Comparison of ENCODE assay signal across 15 mouse cellular contexts in the genomic region with DNA sequence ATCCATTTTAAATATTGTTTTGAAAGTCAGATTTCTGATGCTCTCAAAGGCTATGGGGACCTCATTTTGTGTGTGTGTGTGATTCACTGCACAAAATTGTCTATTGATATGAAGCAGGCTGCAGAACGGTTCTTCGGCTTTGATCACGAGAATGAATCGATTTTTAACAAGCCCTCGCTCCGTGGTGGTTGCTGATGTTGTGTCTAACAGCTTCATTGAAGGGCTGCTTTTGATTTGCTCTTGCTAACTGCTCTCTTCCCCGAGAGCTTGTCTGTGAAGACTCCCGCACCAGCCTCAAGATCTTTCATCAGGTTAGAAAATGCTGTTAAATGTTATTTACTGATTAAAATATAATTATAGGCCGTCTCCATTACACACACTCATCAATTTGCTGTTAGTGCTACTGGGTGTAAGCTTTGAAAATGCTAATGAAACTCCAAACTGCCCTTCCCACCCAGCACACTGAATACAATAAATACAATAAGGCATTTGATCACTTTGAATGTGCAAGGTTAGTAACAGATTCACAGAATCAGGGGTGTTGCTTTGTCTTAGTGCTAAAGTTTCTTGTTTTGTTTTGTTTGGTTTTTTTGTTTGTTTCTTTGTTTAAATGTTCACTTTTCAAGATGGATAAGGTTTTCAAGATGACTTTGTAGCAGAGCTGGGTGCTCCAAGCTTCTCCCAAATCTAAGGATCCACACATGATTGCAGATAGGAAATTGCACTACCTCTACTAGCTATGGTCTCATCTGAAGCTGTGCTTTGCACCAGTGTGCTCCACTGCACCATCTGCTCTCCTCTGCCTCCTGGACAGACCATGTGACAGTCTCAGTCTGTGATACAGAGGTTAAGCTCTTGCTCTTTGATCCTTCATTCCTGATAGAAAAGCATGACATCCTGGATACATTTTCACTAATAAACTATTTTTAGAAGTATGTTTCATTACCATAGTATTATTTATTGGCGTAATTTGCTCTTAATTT.
A peak's percentile ranks its signal among the peaks of the same experiment; 100 is the strongest.
DNase-seq lines count a peak whose midpoint lies in the region; ATAC-seq lines count a peak whose summit lies in the region.
"Had no signal": no experiment of that assay in that cellular context is flagged by ENCODE, and none has a peak within 500 bp of the region (broad histone marks: within the 10 kb centered on the region; RNA-seq: fewer than 3 reads in every experiment).

No protein-coding gene starts in this region.

- H3K27me3 ChIP-seq in forebrain, embryonic 12.5 days, result no peaks in the 10 kb centered on the region
- H3K27me3 ChIP-seq in hindbrain, embryonic 13.5 days, result no peaks in the 10 kb centered on the region
- H3K27me3 ChIP-seq in midbrain, embryonic 15.5 days (replicated peaks), result no peaks in the 10 kb centered on the region
- H3K27me3 ChIP-seq: liver, embryonic 13.5 days had no signal

- peak; percentile 8 for DNase-seq in ZHBTc4 (ENCODE audit: low read depth, low spot score)
- no peak for DNase-seq in kidney, postnatal 14 days
- no peak for DNase-seq in liver
- DNase-seq in spleen, postnatal 10 days (ENCODE audit: low spot score in 2 of 2), result no peak
- DNase-seq in kidney, postnatal 25 days, result no peak
- DNase-seq: adrenal gland, postnatal 25 days; gastrocnemius, adult 2 months; heart, postnatal 10 days; liver, embryonic 13.5 days; lung, postnatal 10 days; thymus, adult 2 months had no signal

- peak overlapping the region; percentile 75 for H3K27ac ChIP-seq in forebrain, embryonic 12.5 days
- H3K27ac ChIP-seq in hindbrain, embryonic 13.5 days, result no peak overlapping the region
- peak overlapping the region; percentile 56; the same call in 1 of the 2 replicates for H3K27ac ChIP-seq in midbrain, embryonic 15.5 days
- H3K27ac ChIP-seq: gastrocnemius, adult 2 months; liver, embryonic 13.5 days had no signal

- peak overlapping the region; percentile 24; the same call in 1 of the 2 replicates for H3K4me2 ChIP-seq in forebrain, embryonic 12.5 days
- peak overlapping the region; percentile 29 for H3K4me2 ChIP-seq in hindbrain, embryonic 13.5 days
- H3K4me2 ChIP-seq in midbrain, embryonic 15.5 days, result peak overlapping the region; percentile 24
- H3K4me2 ChIP-seq: liver, embryonic 13.5 days had no signal

- peaks cover 15% of the 10 kb centered on the region for H3K4me1 ChIP-seq in forebrain, embryonic 12.5 days
- H3K4me1 ChIP-seq in hindbrain, embryonic 13.5 days (replicated peaks), result peaks cover 9% of the 10 kb centered on the region
- peaks cover 12% of the 10 kb centered on the region for H3K4me1 ChIP-seq in midbrain, embryonic 15.5 days
- H3K4me1 ChIP-seq: liver, embryonic 13.5 days had no signal

- peak; percentile 90 for ATAC-seq in forebrain, embryonic 12.5 days (ENCODE audit: low FRiP score)
- peak; percentile 83 for ATAC-seq in hindbrain, embryonic 13.5 days (ENCODE audit: low FRiP score)
- ATAC-seq in midbrain, embryonic 15.5 days (replicated peaks), result peak; percentile 85
- ATAC-seq: intestine, postnatal 0 days had no signal

- H3K9me3 ChIP-seq in forebrain, embryonic 12.5 days, result no peaks in the 10 kb centered on the region
- no peaks in the 10 kb centered on the region for H3K9me3 ChIP-seq in hindbrain, embryonic 13.5 days
- H3K9me3 ChIP-seq in midbrain, embryonic 15.5 days, result no peaks in the 10 kb centered on the region
- H3K9me3 ChIP-seq: liver, embryonic 13.5 days had no signal

- no peak overlapping the region for H3K9ac ChIP-seq in forebrain, embryonic 12.5 days
- H3K9ac ChIP-seq in hindbrain, embryonic 13.5 days, result no peak overlapping the region
- H3K9ac ChIP-seq in midbrain, embryonic 15.5 days, result no peak overlapping the region
- H3K9ac ChIP-seq: liver, embryonic 13.5 days had no signal

- no peaks in the 10 kb centered on the region for H3K36me3 ChIP-seq in forebrain, embryonic 12.5 days (replicated peaks)
- H3K36me3 ChIP-seq in hindbrain, embryonic 13.5 days, result no peaks in the 10 kb centered on the region
- H3K36me3 ChIP-seq in midbrain, embryonic 15.5 days (replicated peaks), result no peaks in the 10 kb centered on the region
- H3K36me3 ChIP-seq: liver, embryonic 13.5 days had no signal

- 20% methylated on average over 10 of the region's 10 CpGs for WGBS in forebrain, embryonic 12.5 days
- 33% methylated on average over 10 of the region's 10 CpGs for WGBS in hindbrain, embryonic 13.5 days
- WGBS in midbrain, embryonic 15.5 days, result 20% methylated on average over 10 of the region's 10 CpGs

- no peak overlapping the region for H3K4me3 ChIP-seq in forebrain, embryonic 12.5 days (replicated peaks)
- H3K4me3 ChIP-seq in hindbrain, embryonic 13.5 days, result no peak overlapping the region
- H3K4me3 ChIP-seq in midbrain, embryonic 15.5 days, result no peak overlapping the region
- H3K4me3 ChIP-seq: gastrocnemius, adult 2 months; liver, embryonic 13.5 days had no signal
